10 mouse cellular contexts compared by ENCODE assay signal in genomic region chr9:108914491-108914890, GRCm38 (mm10). TPM values are rescaled to one million over a fixed set of nuclear protein-coding genes. Genes with fewer than 3 reads are reported as not detected.
DNase-seq lines count a peak whose midpoint lies in the region; ATAC-seq and TF ChIP-seq lines count a peak whose summit lies in the region.
"Had no signal": no experiment of that assay in that cellular context is flagged by ENCODE, and none has a peak within 500 bp of the region (broad histone marks: within the 10 kb centered on the region; RNA-seq: fewer than 3 reads in every experiment).

Gene Tmem89 (plus strand): TSS chr9:108914619.

- H3K4me2 ChIP-seq in stomach, postnatal 0 days (replicated peaks; ENCODE audit: low read depth): no peak within 1 kb of the TSS

- no peak for TF ChIP-seq EP300 in stomach, postnatal 0 days (optimal IDR thresholded peaks at IDR 0.05)

- peak within 1 kb of the TSS; percentile 78 for H3K4me3 ChIP-seq in testis, adult 2 months (ENCODE audit: control insufficient read depth, low read depth, low read length)
- H3K4me3 ChIP-seq in stomach, postnatal 0 days (ENCODE audit: low read depth, low read length): no peak within 1 kb of the TSS
- H3K4me3 ChIP-seq: left cerebral cortex, adult 2 months; myocyte had no signal

- no peak within 1 kb of the TSS for H3K9ac ChIP-seq in stomach, postnatal 0 days (ENCODE audit: low read length)

- no peaks in the 10 kb centered on the region for H3K9me3 ChIP-seq in stomach, postnatal 0 days (ENCODE audit: control insufficient read depth, low read length)

- 71% methylated on average over 6 of the region's 6 CpGs for WGBS in stomach, postnatal 0 days

- H3K36me3 ChIP-seq in testis, adult 2 months (ENCODE audit: control insufficient read depth, insufficient read depth, low read length): no peaks in the 10 kb centered on the region
- H3K36me3 ChIP-seq in stomach, postnatal 0 days (ENCODE audit: control insufficient read depth, insufficient read depth, low read length): no peaks in the 10 kb centered on the region

- DNase-seq in adrenal gland, postnatal 14 days: peak; percentile 55
- no peak for DNase-seq in adrenal gland, adult 8-10 months
- DNase-seq in testis, postnatal 10 days (ENCODE audit: low spot score): no peak
- DNase-seq in left cerebral cortex, adult 9 months (ENCODE audit: low spot score in 2 of 2): peak; percentile 41 to 42
- DNase-seq in stomach, postnatal 0 days (ENCODE audit: low spot score): no peak
- DNase-seq in adrenal gland, postnatal 36 days: no peak
- no peak for DNase-seq in embryo, embryonic 10.5 days (ENCODE audit: low spot score)

- H3K4me1 ChIP-seq in testis, adult 2 months (ENCODE audit: control insufficient read depth, insufficient read depth, low read length): peaks cover 19% of the 10 kb centered on the region
- H3K4me1 ChIP-seq in stomach, postnatal 0 days (replicated peaks; ENCODE audit: control insufficient read depth, insufficient read depth): no peaks in the 10 kb centered on the region

- TF ChIP-seq POLR2A in testis, adult 2 months (IDR thresholded peaks at IDR 0.05; ENCODE audit: control insufficient read depth, low read depth, low read length): peak; percentile 57; the same call in 1 of the 2 replicates

- no peaks in the 10 kb centered on the region for H3K27me3 ChIP-seq in testis, adult 2 months (ENCODE audit: control insufficient read depth, insufficient read depth, low read length)
- H3K27me3 ChIP-seq in stomach, postnatal 0 days (ENCODE audit: control insufficient read depth, insufficient read depth, low read length): no peaks in the 10 kb centered on the region

- peak; percentile 47; the same call in 1 of the 2 replicates for ATAC-seq in stomach, postnatal 0 days (ENCODE audit: low FRiP score, low TSS enrichment)

- TF ChIP-seq CTCF in testis, adult 2 months (IDR thresholded peaks at IDR 0.05; ENCODE audit: control insufficient read depth, insufficient read depth, insufficient replicate concordance, low read depth, low read length): no peak
- TF ChIP-seq CTCF in stomach, postnatal 0 days (IDR thresholded peaks at IDR 0.05; ENCODE audit: low read depth): no peak

- H3K27ac ChIP-seq in testis, adult 2 months (ENCODE audit: control insufficient read depth, insufficient read depth, low read depth, low read length): peak within 1 kb of the TSS; percentile 61
- H3K27ac ChIP-seq in stomach, postnatal 0 days (replicated peaks): no peak within 1 kb of the TSS
- H3K27ac ChIP-seq: left cerebral cortex, adult 2 months had no signal

RNA-seq across cellular contexts. Expression of gene Tmem89, which starts in this region (rescaled TPM):
- total RNA-seq in adrenal gland, postnatal 14 days (2021): not detected in 2 replicates
- under 1 TPM in 1 of 4 experiments, not detected in 3; 0.59 TPM for total RNA-seq in adrenal gland, adult 8-10 months (2022)
- 400 and 456 TPM in 2 replicates for polyA plus RNA-seq in testis, adult 2 months (2012; rRNA removed)
- polyA plus RNA-seq in stomach, postnatal 0 days (2015; fragmentation: Nextera tagmentation; extraction: Ambion mirVana): 0.51 and 0.67 TPM in 2 replicates
- not detected for total RNA-seq in adrenal gland, postnatal 36 days (2021)
- total RNA-seq: left cerebral cortex, adult 2 months had no signal
- polyA plus RNA-seq: myocyte had no signal

Comparison
In these comparisons a context has a peak if more than half of its experiments do, and no peak if none do; other contexts are left out.
1. RNA of gene Tmem89 (polyA plus RNA-seq): 400 to 456 TPM in testis, adult 2 months; 0.51 to 0.67 TPM in stomach, postnatal 0 days; every median in the first group is over 100 times any median in the second.
2. Peak in DNase-seq in adrenal gland, postnatal 14 days; RNA of the gene not detected or under 1 TPM.
3. Peak in ATAC-seq in stomach, postnatal 0 days; RNA of the gene not detected or under 1 TPM.
4. DNase-seq: peak in left cerebral cortex, adult 9 months (2 of 2); none in adrenal gland, adult 8-10 months (single experiment), testis, postnatal 10 days (single experiment), stomach, postnatal 0 days (single experiment), adrenal gland, postnatal 36 days (0 of 2) and embryo, embryonic 10.5 days (single experiment).